Mouse (Mus musculus) lung, postnatal 0 days (tissue): Measurements from ENCODE around the gene Klb. TPM values are rescaled to one million over a fixed set of nuclear protein-coding genes. Genes with fewer than 3 reads are reported as not detected.

Source experiments
- ATAC-seq: fragments of 200-750 bp; cut with Nextera tagmentation; 2 replicates; pipeline ENCODE4 v1.8.0; 2017; ENCODE audit warnings: moderate library complexity
- DNase-seq: peaks from one replicate; pipeline ENCODE4 v3.0.0-alpha.2; 2016; ENCODE audit warnings: low spot score
- H3K27ac ChIP-seq: fragments of 300-500 bp; sonication (generic); 2 replicates; pipeline ENCODE4 v1.5.1; 2014; ENCODE audit warnings: antibody characterized with exemption, mild to moderate bottlenecking, low read length, mixed read lengths
- H3K27me3 ChIP-seq: fragments of 300-500 bp; sonication (generic); replicated peaks from 2 replicates; pipeline ENCODE4 v1.6.1; 2014; ENCODE audit warnings: low read length, mixed read lengths; ENCODE audit not compliant: insufficient read depth
- H3K36me3 ChIP-seq: fragments of 300-500 bp; sonication (generic); 2 replicates; pipeline ENCODE4 v1.6.1; 2014; ENCODE audit warnings: low read length, mixed read lengths; ENCODE audit not compliant: insufficient read depth
- H3K4me1 ChIP-seq: fragments of 300-500 bp; sonication (generic); 2 replicates; pipeline ENCODE4 v1.6.1; 2014; ENCODE audit warnings: antibody characterized with exemption, low read depth, low read length, mixed read lengths; ENCODE audit not compliant: insufficient read depth
- H3K4me2 ChIP-seq: fragments of 300-500 bp; sonication (generic); replicated peaks from 2 replicates; pipeline ENCODE4 v1.6.1; 2014; ENCODE audit warnings: low read depth, mild to moderate bottlenecking, low read length, moderate library complexity, mixed read lengths
- H3K4me3 ChIP-seq: fragments of 300-500 bp; sonication (generic); 2 replicates; pipeline ENCODE4 v1.5.1; 2014; ENCODE audit warnings: low read depth, low read length
- H3K9ac ChIP-seq: fragments of 300-500 bp; sonication (generic); replicated peaks from 2 replicates; pipeline ENCODE4 v1.6.1; 2014; ENCODE audit warnings: low read depth, mild to moderate bottlenecking
- H3K9me3 ChIP-seq: fragments of 300-500 bp; sonication (generic); 2 replicates; pipeline ENCODE4 v1.6.1; 2016; ENCODE audit warnings: low read length, mixed read lengths
- CTCF ChIP-seq: IDR thresholded peaks from 2 replicates; pipeline ENCODE4 v1.5.1; 2016; ENCODE audit warnings: antibody characterized with exemption, mild to moderate bottlenecking
- EP300 ChIP-seq: IDR thresholded peaks from 2 replicates; pipeline ENCODE4 v1.6.1; 2016; ENCODE audit warnings: antibody characterized with exemption, mild to moderate bottlenecking, control low read depth
- WGBS: fragments of 180-500 bp; shearing (Covaris S2); extraction: QIAGEN DNeasy Blood & Tissue Kit; methylation state at CpG from one replicate; pipeline ENCODE4 v1.1.7; 2014; 5-methylcytosine and 5-hydroxymethylcytosine counted together
- polyA plus RNA-seq: library from polyadenylated mRNA; unstranded; fragments of >200 nt; fragmentation: Nextera tagmentation; extraction: Ambion mirVana; gene quantifications from 2 replicates; pipeline ENCODE4 v1.2.1, GENCODE M21; 2015

Klb gene
- polyA plus RNA-seq, 1 experiment from 2014 or later = 0.04 TPM

GRCm38 (mm10) chr5:65356851-65357250 is 8.7 kb downstream of the Klb start:
- Histone ChIP-seq H3K27ac (peak overlapping the region; percentile 38; the same call in 1 of the 2 replicates), H3K4me1 (no peaks in the 10 kb centered on the region), H3K4me3 (no peak overlapping the region), H3K36me3 (no peaks in the 10 kb centered on the region), H3K9ac (no peak overlapping the region), H3K9me3 (no peaks in the 10 kb centered on the region), H3K27me3 (no peaks in the 10 kb centered on the region), H3K4me2 (no peak overlapping the region)
- peak; percentile 96 for ATAC-seq
- no peak for TF ChIP-seq CTCF
- TF ChIP-seq EP300 = peak; percentile 59; the same call in 1 of the 2 replicates
- peak; percentile 88 for DNase-seq
- WGBS = 51% methylated on average over 6 of the region's 6 CpGs

GRCm38 (mm10) chr5:65357771-65358170 is 9.7 kb downstream of the Klb start:
- no peaks in the 10 kb centered on the region for H3K4me1 ChIP-seq
- DNase-seq = no peak
- 65% methylated on average over 3 of the region's 3 CpGs for WGBS
- no peaks in the 10 kb centered on the region for H3K9me3 ChIP-seq
- H3K4me2 ChIP-seq = no peak overlapping the region
- H3K36me3 ChIP-seq = no peaks in the 10 kb centered on the region
- no peak overlapping the region for H3K4me3 ChIP-seq
- no peak overlapping the region for H3K27ac ChIP-seq
- no peaks in the 10 kb centered on the region for H3K27me3 ChIP-seq
- TF ChIP-seq CTCF (no peak), EP300 (no peak)
- no peak overlapping the region for H3K9ac ChIP-seq
- no peak for ATAC-seq

DNA sequence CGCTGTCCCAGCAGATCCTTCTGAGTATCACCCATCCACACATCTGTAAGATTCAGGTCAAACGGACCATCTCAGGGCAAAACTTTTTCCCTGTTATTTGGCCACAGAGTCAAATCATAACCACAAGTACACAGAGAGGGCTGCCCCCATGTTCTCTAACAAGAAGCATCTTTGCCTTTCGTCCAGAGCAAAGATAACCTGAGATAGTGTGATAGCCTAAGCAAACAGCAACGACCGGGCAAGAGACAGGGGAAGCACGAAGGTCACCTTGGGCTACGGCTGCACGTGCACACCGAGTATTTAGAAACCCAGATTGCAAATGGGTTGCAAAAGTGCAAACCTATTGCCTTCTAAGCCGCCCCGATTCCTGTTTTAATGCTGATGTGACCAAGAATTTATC is 19.7 kb downstream of the Klb start:
- Histone ChIP-seq H3K36me3 (no peaks in the 10 kb centered on the region), H3K4me2 (no peak overlapping the region), H3K4me3 (no peak overlapping the region), H3K4me1 (no peaks in the 10 kb centered on the region), H3K9me3 (no peaks in the 10 kb centered on the region), H3K27ac (no peak overlapping the region), H3K27me3 (no peaks in the 10 kb centered on the region), H3K9ac (no peak overlapping the region)
- DNase-seq (no peak), ATAC-seq (no peak)
- WGBS = 57% methylated on average over 11 of the region's 11 CpGs
- no peak for TF ChIP-seq CTCF
- no peak for TF ChIP-seq EP300

- H3K9ac ChIP-seq = no peak overlapping the region
- TF ChIP-seq CTCF = no peak
- no peak for TF ChIP-seq EP300
- no peak for ATAC-seq
- DNase-seq = no peak
- no peak overlapping the region for H3K4me2 ChIP-seq
- H3K27me3 ChIP-seq = no peaks in the 10 kb centered on the region
- no peak overlapping the region for H3K4me3 ChIP-seq
- H3K27ac ChIP-seq = no peak overlapping the region
- 87% methylated on average over 7 of the region's 7 CpGs for WGBS
- no peaks in the 10 kb centered on the region for H3K4me1 ChIP-seq
- H3K36me3 ChIP-seq = no peaks in the 10 kb centered on the region
- no peaks in the 10 kb centered on the region for H3K9me3 ChIP-seq
Measured at GRCm38 (mm10) chr5:65371551-65371950, 23.4 kb downstream of the Klb start.

- H3K4me1 ChIP-seq = no peaks in the 10 kb centered on the region
- H3K27me3 ChIP-seq = no peaks in the 10 kb centered on the region
- H3K9ac ChIP-seq = no peak overlapping the region
- no peak overlapping the region for H3K27ac ChIP-seq
- no peaks in the 10 kb centered on the region for H3K9me3 ChIP-seq
- DNase-seq (no peak), ATAC-seq (no peak)
- H3K4me3 ChIP-seq = no peak overlapping the region
- TF ChIP-seq CTCF = no peak
- no peak for TF ChIP-seq EP300
- no peaks in the 10 kb centered on the region for H3K36me3 ChIP-seq
- WGBS = 73% methylated on average over 7 of the region's 7 CpGs
- no peak overlapping the region for H3K4me2 ChIP-seq
Measured at GRCm38 (mm10) chr5:65374746-65375145, 26.6 kb downstream of the Klb start.

DNA sequence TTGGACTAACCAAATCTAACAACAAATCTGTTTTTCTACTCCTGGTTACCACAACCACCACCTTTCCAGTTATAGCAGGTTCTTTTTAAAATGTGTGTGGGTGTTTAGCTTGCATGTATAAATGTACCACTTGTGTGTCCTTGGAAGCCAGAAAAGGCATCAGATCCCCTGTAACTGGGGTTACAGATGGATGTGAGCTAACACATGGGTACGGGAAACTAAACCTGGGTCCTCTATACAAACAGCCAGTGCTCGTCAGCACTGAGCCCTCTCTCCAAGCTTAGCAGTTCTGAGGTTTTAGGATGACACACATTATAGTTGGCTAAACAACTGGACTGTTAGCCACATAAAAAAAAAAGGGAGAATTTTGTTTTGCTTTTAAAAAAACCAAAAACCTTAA is 37.6 kb downstream of the Klb start:
- DNase-seq (no peak), ATAC-seq (no peak)
- no peaks in the 10 kb centered on the region for H3K27me3 ChIP-seq
- no peak for TF ChIP-seq CTCF
- TF ChIP-seq EP300 = no peak
- no peak overlapping the region for H3K4me3 ChIP-seq
- peaks cover 6% of the 10 kb centered on the region; the same call in 1 of the 2 replicates for H3K4me1 ChIP-seq
- 65% methylated on average over 2 of the region's 2 CpGs for WGBS
- H3K27ac ChIP-seq = no peak overlapping the region
- H3K36me3 ChIP-seq = peaks cover 12% of the 10 kb centered on the region; the same call in 1 of the 2 replicates
- H3K9me3 ChIP-seq = no peaks in the 10 kb centered on the region
- H3K4me2 ChIP-seq = no peak overlapping the region
- no peak overlapping the region for H3K9ac ChIP-seq
